Mouse (Mus musculus): ENCODE data around the gene Olfr679. TPM values are rescaled to one million over a fixed set of nuclear protein-coding genes. Genes with fewer than 3 reads are reported as not detected.
"Not testable (repeated sequence)": the region's sequence is repeated elsewhere in the genome, so short reads cannot be mapped to it uniquely, and the experiment has no call there.

Gene Olfr679
- total RNA-seq (2021) = not detected
- long read RNA-seq, experiment 1 = 0 reads
- long read RNA-seq, experiment 2 = 0 reads

DNA sequence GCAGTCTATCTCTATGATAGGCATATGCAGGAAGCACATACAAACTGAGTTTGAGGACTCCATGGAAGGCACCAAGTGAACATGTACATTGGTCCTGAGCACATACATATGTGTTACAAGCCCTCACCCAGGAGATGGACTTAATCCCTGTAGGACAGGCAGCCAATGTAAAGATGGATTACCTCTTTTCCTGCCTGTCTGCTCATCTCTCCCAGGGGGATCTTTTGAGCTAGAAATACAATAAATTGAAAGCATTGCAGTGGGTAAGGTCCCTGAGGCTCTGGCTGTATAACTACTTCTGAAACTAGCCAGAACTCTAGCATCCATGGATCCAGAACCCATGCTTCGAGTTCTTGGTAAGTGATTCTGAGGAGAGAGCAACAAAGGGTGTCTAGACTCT is at the start of gene Olfr679:
Olfr679 (plus strand) TSS at position 301 of the 400 bp plus-strand sequence.
- no peak for DNase-seq

DNA sequence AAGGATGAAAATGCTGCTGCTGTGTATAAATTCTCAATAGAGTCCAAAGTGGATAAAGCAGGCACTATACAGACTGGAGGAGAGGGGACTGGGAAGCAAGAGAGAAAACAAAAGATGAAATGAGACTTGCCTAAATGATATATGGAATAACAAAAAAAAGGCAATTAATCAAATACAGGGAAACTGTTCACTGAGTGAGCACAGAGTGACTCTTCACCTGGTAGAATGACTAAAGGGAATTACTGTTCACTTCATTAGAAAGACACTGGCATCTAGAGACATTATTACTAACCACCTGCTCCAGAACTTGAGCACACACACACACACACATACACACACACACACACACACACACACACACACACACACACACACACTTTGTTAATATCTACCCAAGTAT is 48.6 kb upstream of the Olfr679 start, which contains the start of gene Olfr676:
Olfr676 (plus strand) TSS at position 301 of the 400 bp plus-strand sequence.
- DNase-seq = no peak

DNA sequence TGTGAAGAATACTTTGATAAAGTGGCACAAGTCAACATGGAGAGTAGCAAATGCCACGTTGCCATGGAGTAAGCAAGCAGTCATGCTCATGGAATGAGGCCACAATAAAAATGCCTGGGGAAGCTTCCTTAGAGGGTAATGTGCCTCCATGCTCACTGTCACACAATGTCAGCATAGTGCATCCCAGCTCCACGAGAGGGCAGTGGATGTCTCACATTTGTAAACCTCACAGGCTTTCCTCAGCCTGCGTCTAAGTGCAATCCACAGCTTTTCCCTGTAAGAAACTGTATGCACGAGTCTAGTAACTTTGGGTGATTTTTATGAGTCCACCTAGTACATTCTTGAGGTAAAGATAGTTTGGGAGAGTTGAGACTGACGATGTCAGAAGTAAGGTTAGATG is 47.2 kb upstream of the Olfr679 start:
- not testable (repeated sequence) for DNase-seq

DNA sequence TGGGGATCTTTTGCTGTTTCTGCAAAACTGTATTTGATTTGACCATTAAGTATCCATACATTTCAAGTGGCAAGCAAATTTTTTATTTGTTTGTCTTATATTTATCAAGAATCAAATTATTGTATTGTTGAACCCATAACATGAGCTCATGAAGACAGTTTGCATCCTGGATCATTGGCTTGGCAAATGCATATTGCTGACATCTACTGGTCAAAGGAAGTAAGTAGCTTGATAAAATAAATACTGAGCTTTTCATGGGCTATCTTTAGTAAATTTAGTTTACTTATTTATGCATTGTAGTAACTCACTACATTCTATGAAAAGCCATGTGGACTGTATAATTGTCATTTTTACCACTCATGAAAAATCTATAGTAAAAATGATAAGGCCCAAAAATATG is 22.1 kb upstream of the Olfr679 start:
- no peak for DNase-seq

DNA sequence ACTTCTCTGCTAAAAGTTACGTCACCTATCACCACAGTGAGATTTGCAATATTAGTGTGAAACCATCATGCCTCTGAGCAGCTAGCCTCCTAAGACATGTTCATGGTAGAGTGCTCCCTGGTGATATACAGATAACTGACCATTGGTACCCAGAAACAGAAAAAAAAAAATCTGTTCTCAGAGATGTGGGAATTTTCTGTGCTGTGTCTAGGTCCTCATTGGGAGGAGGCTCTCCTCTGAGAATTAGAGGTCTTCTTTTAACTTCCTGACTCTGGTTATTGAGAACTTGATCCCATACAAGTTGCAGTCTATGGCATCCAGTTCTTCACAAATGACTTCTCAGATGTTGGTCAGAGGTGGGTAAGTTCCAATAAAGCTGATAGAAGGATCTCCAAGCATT is 16.8 kb upstream of the Olfr679 start, which contains the start of gene Olfr678:
Olfr678 (plus strand) TSS at position 301 of the 400 bp plus-strand sequence.
- no peak for DNase-seq

DNA sequence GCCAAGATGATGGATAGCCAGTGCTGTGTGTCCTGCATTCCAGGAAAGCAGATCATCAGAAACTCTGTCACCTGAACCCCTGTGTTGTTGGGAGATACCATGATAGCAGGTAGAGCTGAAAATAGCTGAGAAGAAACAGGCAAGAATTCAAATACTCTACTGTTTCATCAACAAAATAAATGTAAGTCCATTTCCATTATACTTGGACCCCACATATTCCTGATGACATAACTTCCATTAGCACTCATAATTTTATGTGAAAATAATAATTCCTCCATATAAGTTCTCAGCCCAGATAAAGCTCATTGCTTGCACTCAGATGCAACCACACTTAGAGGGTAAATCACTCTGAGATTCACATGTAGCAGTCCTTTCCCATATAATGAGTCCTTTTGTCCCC is 11.7 kb downstream of the Olfr679 start, which contains the start of gene Olfr680-ps1:
Olfr680-ps1 (minus strand) TSS at position 101 of the 400 bp plus-strand sequence.
- DNase-seq = not testable (repeated sequence)

DNA sequence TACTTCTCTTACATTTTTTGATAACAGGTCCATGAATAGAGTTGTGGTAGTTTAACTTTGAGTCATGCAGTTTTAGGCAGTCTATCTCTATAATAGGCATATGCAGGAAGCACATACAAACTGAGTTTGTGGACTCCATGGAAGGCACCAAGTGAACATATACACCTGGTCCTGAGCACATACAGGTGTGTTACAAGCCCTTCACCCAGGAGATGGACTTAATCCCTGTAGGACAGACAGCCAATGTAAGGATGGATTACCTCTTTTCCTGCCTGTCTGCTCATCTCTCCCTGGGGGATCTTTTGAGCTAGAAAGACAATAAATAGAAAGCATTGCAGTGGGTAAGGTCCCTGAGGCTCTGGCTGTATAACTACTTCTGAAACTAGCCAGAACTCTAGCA is 35.5 kb downstream of the Olfr679 start, which contains the start of gene Olfr681:
Olfr681 (plus strand) TSS at position 301 of the 400 bp plus-strand sequence.
- no peak for DNase-seq

Other genes with a start within 250 kb of the Olfr679 start
- gene Usp17lb, start 238.6 kb upstream of the Olfr679 start, total RNA-seq (2021) = not detected
- gene Usp17la, start 224.2 kb upstream of the Olfr679 start, total RNA-seq (2021) = not detected
- gene Olfr665, start 203.2 kb upstream of the Olfr679 start, total RNA-seq (2021) = not detected
- gene Olfr666, start 185.3 kb upstream of the Olfr679 start, total RNA-seq (2021) = not detected
- not detected for gene Olfr667, start 159.7 kb upstream of the Olfr679 start, total RNA-seq (2021)
- gene Olfr668, start 153.1 kb upstream of the Olfr679 start, total RNA-seq (2021) = not detected
- not detected for gene Olfr669, start 147.0 kb upstream of the Olfr679 start, total RNA-seq (2021)
- not detected for gene Olfr670, start 118.6 kb upstream of the Olfr679 start, total RNA-seq (2021)
- gene Olfr671, start 102.1 kb upstream of the Olfr679 start, total RNA-seq (2021) = not detected
- gene Olfr672, start 79.2 kb upstream of the Olfr679 start, total RNA-seq (2021) = not detected
- gene Olfr675, start 52.7 kb upstream of the Olfr679 start, total RNA-seq (2021) = not detected
- gene Olfr676, start 48.5 kb upstream of the Olfr679 start, total RNA-seq (2021) = not detected
- gene Olfr677, start 29.8 kb upstream of the Olfr679 start, total RNA-seq (2021) = not detected
- gene Olfr678, start 16.7 kb upstream of the Olfr679 start, total RNA-seq (2021) = not detected
- gene Olfr680-ps1, start 11.6 kb downstream of the Olfr679 start, total RNA-seq (2021) = not detected
- gene Olfr681, start 35.6 kb downstream of the Olfr679 start, total RNA-seq (2021) = not detected
- not detected for gene Olfr683, start 65.8 kb downstream of the Olfr679 start, total RNA-seq (2021)
- not detected for gene Olfr684, start 82.4 kb downstream of the Olfr679 start, total RNA-seq (2021)
- not detected for gene Olfr685, start 104.8 kb downstream of the Olfr679 start, total RNA-seq (2021)
- gene Olfr686, start 126.3 kb downstream of the Olfr679 start, total RNA-seq (2021) = not detected
- not detected for gene Olfr688, start 206.9 kb downstream of the Olfr679 start, total RNA-seq (2021)
- gene Olfr689, start 230.0 kb downstream of the Olfr679 start, total RNA-seq (2021) = not detected

Measured in gastrocnemius, postnatal 25 days (tissue).